Mouse (Mus musculus) heart, postnatal 0 days (tissue): ENCODE measurements around the gene Npas3. TPM values are rescaled to one million over a fixed set of nuclear protein-coding genes. Genes with fewer than 3 reads are reported as not detected.

Source experiments
- ATAC-seq: fragments of 200-750 bp; cut with Nextera tagmentation; 2 replicates; pipeline ENCODE4 v1.8.0; 2017; ENCODE audit warnings: low read depth, moderate number of reproducible peaks, moderate library complexity; ENCODE audit not compliant: insufficient read depth
- DNase-seq: peaks from one replicate; pipeline ENCODE4 v3.0.0-alpha.2; 2016; ENCODE audit warnings: low spot score
- H3K27ac ChIP-seq: fragments of 300-500 bp; sonication (generic); 2 replicates; pipeline ENCODE4 v1.5.1; 2014; ENCODE audit warnings: low read depth, mild to moderate bottlenecking
- H3K27me3 ChIP-seq: fragments of 300-500 bp; sonication (generic); 2 replicates; pipeline ENCODE4 v1.6.1; 2014; ENCODE audit warnings: low read length, mixed read lengths; ENCODE audit not compliant: control insufficient read depth, insufficient read depth
- H3K36me3 ChIP-seq: fragments of 300-500 bp; sonication (generic); replicated peaks from 2 replicates; pipeline ENCODE4 v1.6.1; 2014; ENCODE audit warnings: low read length, mixed read lengths; ENCODE audit not compliant: control insufficient read depth, insufficient read depth
- H3K4me1 ChIP-seq: fragments of 300-500 bp; sonication (generic); 2 replicates; pipeline ENCODE4 v1.6.1; 2014; ENCODE audit warnings: antibody characterized with exemption; ENCODE audit not compliant: control insufficient read depth, insufficient read depth
- H3K4me2 ChIP-seq: fragments of 300-500 bp; sonication (generic); 2 replicates; pipeline ENCODE4 v1.6.1; 2014; ENCODE audit warnings: low read depth, mild to moderate bottlenecking, low read length, moderate library complexity
- H3K4me3 ChIP-seq: fragments of 300-500 bp; sonication (generic); 2 replicates; pipeline ENCODE4 v1.5.1; 2014; ENCODE audit warnings: low read depth, low read length
- H3K9ac ChIP-seq: fragments of 300-500 bp; sonication (generic); replicated peaks from 2 replicates; pipeline ENCODE4 v1.6.1; 2014; ENCODE audit warnings: low read depth, low read length, mixed read lengths
- H3K9me3 ChIP-seq: fragments of 300-500 bp; sonication (generic); replicated peaks from 2 replicates; pipeline ENCODE4 v1.6.1; 2016; ENCODE audit warnings: low read length; ENCODE audit not compliant: control insufficient read depth
- CTCF ChIP-seq: IDR thresholded peaks from 2 replicates; pipeline ENCODE4 v1.5.1; 2016; ENCODE audit warnings: antibody characterized with exemption, control low read depth, low read depth
- EP300 ChIP-seq: IDR thresholded peaks from 2 replicates; pipeline ENCODE4 v1.6.1; 2016; ENCODE audit warnings: antibody characterized with exemption, low read depth
- WGBS: fragments of 180-500 bp; shearing (Covaris S2); extraction: QIAGEN DNeasy Blood & Tissue Kit; methylation state at CpG from one replicate; pipeline ENCODE4 v1.1.7; 2014; 5-methylcytosine and 5-hydroxymethylcytosine counted together
- polyA plus RNA-seq: library from polyadenylated mRNA; unstranded; fragments of >200 nt; fragmentation: Nextera tagmentation; extraction: Ambion mirVana; gene quantifications from 2 replicates; pipeline ENCODE4 v1.2.1, GENCODE M21; 2015
- total RNA-seq: library from RNA; depleted of rRNA; stranded (reverse); fragments of >200 nt; gene quantifications from 2 replicates; pipeline ENCODE4 v1.2.3, GENCODE M21; 2014; ENCODE audit warnings: low replicate concordance

Npas3 gene
- total and polyA plus RNA-seq, 2 experiments from 2014 or later = 0.50 to 0.61 TPM

- H3K27ac ChIP-seq = no peak overlapping the region
- DNase-seq (peak; percentile 73), ATAC-seq (peak; percentile 71)
- TF ChIP-seq CTCF = no peak
- TF ChIP-seq EP300 = no peak
- WGBS = 71% methylated on average over 19 of the region's 19 CpGs
- H3K4me3 ChIP-seq = no peak overlapping the region
- no peak overlapping the region for H3K4me2 ChIP-seq
- H3K36me3 ChIP-seq = no peaks in the 10 kb centered on the region
- no peaks in the 10 kb centered on the region for H3K4me1 ChIP-seq
- H3K9me3 ChIP-seq = no peaks in the 10 kb centered on the region
- no peaks in the 10 kb centered on the region for H3K27me3 ChIP-seq
- no peak overlapping the region for H3K9ac ChIP-seq
Observed at GRCm38 (mm10) chr12:53587691-53588504, 339.4 kb downstream of the Npas3 start.

DNA sequence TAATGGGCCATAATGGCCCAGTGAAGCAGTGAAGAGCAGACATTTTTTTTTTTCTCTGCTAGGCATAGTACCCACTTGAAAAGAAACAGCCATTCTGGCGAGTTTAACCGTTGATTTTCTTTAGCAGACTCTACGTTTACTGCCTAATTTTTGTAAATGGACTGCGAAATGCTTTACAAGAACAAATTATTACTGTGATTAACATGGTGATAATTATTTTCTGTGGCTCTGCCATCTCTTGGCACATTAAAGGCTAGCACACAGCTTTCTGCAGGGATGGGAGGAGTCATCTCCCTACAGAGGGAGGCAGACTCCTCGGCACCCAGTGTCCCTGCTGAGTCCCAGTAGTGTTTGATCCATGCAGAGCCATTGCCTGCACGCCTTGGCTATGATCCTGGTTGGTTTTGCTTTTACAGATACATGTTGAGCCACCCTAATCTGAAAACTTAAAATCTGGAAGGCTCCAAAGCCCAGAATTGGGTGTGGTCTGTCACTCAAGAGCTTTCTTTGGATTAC is 341.0 kb downstream of the Npas3 start:
- no peak for TF ChIP-seq CTCF
- TF ChIP-seq EP300 = no peak
- DNase-seq = no peak
- Histone ChIP-seq H3K27me3 (no peaks in the 10 kb centered on the region), H3K27ac (no peak overlapping the region), H3K9me3 (no peaks in the 10 kb centered on the region), H3K9ac (no peak overlapping the region), H3K4me1 (no peaks in the 10 kb centered on the region), H3K36me3 (no peaks in the 10 kb centered on the region), H3K4me2 (no peak overlapping the region), H3K4me3 (no peak overlapping the region)
- ATAC-seq = no peak
- WGBS = 72% methylated on average over 6 of the region's 6 CpGs

GRCm38 (mm10) chr12:53605661-53606060 is 357.2 kb downstream of the Npas3 start:
- Histone ChIP-seq H3K36me3 (no peaks in the 10 kb centered on the region), H3K4me3 (no peak overlapping the region), H3K9ac (no peak overlapping the region), H3K9me3 (no peaks in the 10 kb centered on the region), H3K4me1 (no peaks in the 10 kb centered on the region), H3K27me3 (no peaks in the 10 kb centered on the region), H3K4me2 (no peak overlapping the region), H3K27ac (no peak overlapping the region)
- ATAC-seq = no peak
- DNase-seq = no peak
- no peak for TF ChIP-seq CTCF
- no peak for TF ChIP-seq EP300
- WGBS = 79% methylated on average over 6 of the region's 6 CpGs

- H3K4me1 ChIP-seq = no peaks in the 10 kb centered on the region
- 85% methylated on average over 7 of the region's 7 CpGs for WGBS
- TF ChIP-seq EP300 = no peak
- no peak for TF ChIP-seq CTCF
- no peak overlapping the region for H3K9ac ChIP-seq
- ATAC-seq (no peak), DNase-seq (no peak)
- no peaks in the 10 kb centered on the region for H3K27me3 ChIP-seq
- H3K4me2 ChIP-seq = no peak overlapping the region
- no peak overlapping the region for H3K4me3 ChIP-seq
- H3K27ac ChIP-seq = no peak overlapping the region
- H3K36me3 ChIP-seq = no peaks in the 10 kb centered on the region
- H3K9me3 ChIP-seq = no peaks in the 10 kb centered on the region
Observed at GRCm38 (mm10) chr12:53612120-53612519, 363.6 kb downstream of the Npas3 start.

DNA sequence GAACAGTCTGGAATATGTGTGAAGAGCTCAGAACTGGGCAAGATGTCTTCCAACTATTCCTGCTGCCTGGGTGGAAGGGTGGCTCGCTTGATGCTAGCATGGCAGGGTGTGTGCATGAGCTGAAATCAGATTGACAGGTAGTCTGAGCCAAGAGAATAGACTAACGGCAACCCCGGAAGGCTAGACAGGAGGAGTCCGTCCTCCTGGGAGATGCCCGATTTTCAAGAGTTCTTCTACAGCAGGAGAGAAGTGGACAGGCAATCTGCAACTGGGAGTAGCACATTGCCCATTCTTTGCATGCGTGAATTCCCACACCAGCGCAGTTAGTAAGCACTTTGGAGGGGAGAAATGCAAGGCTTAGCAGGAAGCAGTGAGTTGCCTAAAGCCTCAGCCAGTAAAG is 372.8 kb downstream of the Npas3 start:
- Histone ChIP-seq H3K27me3 (no peaks in the 10 kb centered on the region), H3K9ac (no peak overlapping the region), H3K9me3 (no peaks in the 10 kb centered on the region), H3K27ac (no peak overlapping the region), H3K4me3 (no peak overlapping the region), H3K4me2 (no peak overlapping the region), H3K4me1 (no peaks in the 10 kb centered on the region), H3K36me3 (no peaks in the 10 kb centered on the region)
- 82% methylated on average over 7 of the region's 7 CpGs for WGBS
- no peak for ATAC-seq
- DNase-seq = no peak
- no peak for TF ChIP-seq EP300
